Mouse (Mus musculus): Measurements from ENCODE around the gene Hectd3. TPM values are rescaled to one million over a fixed set of nuclear protein-coding genes. Genes with fewer than 3 reads are reported as not detected.

Gene Hectd3
- total RNA-seq (2022), result 10 to 100 TPM; 29.5 to 41.4 (median 34.6) TPM

DNA sequence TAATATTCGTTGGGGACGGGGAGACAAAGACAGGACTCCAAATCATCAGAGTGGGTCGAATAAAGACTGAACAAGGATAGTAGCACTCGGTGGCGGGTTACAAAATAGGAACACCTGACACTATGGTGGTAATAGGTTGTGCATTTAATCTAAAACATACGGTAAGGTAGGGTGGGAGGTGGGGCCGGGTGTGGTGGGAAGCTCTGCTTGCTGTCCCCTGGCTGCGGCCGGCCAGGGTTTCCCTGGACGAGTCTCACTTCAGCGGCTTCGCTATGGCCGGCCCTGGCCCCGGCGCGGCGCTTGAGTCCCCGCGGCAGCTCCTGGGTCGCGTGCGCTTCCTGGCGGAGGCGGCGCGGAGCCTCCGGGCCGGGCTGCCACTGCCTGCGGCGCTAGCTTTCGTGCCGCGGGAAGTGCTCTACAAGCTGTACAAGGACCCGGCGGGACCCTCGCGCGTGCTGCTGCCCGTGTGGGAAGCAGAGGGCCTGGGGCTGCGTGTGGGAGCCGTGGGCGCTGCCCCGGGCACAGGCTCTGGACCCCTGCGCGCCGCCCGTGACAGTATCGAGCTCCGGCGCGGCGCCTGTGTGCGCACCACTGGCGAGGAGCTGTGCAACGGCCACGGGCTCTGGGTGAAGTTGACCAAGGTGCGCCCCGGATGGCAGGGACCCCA lies at the start of gene Hectd3:
Gene Hectd3 (plus strand): TSS at position 187 of the 667 bp plus-strand sequence.
- DNase-seq, result no peak

DNA sequence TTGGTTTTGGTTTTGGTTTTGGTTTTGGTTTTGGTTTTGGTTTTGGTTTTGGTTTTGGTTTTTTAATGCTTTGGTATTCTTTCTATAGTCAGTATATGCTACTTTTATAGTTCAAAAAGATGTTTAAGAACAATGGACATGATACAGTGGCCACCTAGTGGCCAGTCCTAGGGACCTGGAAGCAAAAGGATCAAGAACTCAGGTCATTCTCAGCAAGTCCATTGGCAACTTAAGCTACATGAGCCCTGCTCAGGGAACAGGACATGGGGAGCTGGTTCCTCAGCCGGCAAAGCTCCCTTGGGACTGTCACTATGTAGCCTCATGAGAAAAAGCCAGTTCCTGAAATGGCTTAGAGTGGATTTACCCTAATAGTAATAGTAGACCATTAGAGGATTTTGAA lies 43.5 kb upstream of the Hectd3 start:
- no peak for DNase-seq

DNA sequence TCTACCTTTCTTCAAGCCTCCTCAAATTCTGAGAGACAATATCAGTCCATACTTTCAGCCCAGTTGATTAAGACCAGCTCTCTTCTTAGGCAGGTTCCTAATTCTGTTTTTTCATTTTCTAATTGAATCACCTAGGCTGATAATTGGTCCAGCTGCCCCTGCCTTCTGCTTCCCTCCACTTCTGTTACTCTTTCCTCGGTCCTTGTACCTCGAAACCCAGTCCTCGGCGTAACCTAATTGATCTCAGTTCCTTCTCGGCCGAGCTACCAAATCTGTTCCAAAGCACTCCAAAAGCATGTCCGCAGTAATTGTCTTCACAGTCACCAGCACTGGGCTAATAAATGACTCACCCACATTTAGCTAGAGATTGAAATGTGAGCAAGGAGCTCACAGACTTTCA lies 40.2 kb upstream of the Hectd3 start:
- no peak for DNase-seq

DNA sequence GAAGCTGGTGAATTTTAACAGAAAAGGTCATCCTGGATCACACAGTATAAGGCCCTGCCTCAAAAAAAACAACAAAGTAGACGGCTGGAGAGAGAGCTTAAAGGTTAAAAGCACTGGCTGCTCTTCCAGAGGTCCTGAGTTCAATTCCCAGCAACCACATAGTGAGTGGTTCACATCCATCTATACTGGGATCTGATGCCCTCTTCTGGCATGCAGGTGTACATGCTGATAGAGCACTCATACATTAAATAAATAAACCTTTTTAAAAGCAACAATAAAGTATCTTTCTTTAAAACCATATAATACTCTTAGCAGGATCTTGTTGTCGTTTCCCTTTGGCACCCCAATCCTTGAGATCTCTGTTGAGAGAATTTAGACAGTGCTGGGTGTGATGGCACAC lies 18.6 kb upstream of the Hectd3 start:
- DNase-seq, result no peak

DNA sequence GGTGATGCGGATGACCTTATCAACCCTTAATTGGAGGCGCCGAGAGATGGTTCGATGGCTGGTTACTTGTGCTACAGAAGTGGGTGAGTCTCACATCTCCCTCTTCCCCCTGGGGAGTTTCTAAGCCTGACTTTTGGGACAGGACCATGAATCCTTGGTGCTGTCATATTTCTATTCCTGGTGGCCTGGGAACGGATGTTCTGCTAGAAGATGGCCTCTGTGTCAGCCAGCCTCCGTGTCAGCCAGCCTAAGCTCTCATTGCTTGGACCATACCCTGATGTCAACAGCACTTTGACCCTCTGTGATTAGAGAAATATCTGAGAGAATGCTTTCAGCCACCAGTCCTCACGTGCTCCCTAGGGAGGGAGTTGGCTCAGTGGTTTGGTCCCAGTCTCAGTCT lies 9.4 kb upstream of the Hectd3 start:
- no peak for DNase-seq

DNA sequence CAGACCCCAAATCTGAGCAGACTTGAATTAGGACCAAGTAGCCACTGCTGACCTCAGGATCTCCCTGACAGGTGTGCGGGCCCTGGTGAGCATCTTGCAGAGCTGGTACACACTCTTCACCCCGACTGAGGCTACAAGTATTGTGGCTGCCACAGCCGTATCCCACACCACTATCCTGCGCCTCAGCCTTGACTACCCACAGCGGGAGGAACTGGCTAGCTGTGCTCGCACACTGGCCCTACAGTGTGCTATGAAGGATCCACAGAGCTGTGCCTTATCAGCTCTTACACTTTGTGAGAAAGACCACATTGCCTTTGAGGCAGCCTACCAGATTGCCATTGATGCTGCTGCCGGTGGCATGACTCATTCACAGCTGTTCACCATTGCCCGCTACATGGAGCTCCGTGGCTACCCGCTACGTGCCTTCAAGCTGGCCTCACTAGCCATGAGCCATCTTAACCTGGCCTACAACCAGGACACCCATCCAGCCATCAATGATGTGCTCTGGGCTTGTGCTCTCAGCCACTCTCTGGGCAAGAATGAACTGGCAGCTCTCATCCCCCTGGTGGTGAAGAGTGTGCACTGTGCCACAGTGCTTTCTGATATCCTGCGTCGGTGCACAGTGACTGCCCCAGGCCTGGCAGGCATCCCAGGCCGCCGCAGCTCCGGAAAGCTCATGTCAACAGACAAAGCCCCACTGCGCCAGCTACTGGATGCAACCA lies 8.6 kb upstream of the Hectd3 start:
- DNase-seq, result peak; percentile 76

DNA sequence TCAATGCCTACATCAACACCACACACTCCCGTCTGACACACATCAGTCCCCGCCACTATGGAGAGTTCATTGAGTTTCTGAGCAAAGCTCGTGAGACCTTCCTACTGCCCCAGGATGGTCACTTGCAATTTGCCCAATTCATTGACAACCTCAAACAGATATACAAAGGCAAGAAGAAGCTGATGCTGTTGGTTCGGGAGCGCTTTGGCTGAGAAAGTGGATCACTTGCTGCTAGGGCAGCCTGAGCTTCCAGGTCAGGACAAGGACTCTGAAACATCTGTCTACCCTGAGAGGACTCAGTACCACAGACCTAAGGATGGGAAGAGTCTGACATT lies 8.0 kb upstream of the Hectd3 start:
- no peak for DNase-seq

DNA sequence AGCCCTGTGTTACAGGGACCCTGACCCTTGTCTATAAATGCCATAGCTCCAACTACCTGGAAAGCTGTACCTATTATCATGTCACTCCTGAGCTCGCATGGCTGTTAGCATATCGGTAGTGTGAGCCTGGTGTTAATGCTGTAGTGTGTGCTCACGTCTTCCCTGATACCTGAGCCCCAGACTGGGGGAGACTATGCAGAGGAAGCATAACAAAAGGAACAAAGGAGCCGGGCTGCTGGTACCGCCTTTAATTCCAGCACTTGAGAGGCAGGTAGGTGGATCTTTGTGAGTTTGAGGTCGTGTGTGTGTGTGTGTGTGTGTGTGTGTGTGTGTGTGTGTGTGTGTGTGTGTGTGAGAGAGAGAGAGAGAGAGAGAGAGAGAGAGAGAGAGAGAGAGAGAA lies 5.4 kb upstream of the Hectd3 start:
- no peak for DNase-seq

DNA sequence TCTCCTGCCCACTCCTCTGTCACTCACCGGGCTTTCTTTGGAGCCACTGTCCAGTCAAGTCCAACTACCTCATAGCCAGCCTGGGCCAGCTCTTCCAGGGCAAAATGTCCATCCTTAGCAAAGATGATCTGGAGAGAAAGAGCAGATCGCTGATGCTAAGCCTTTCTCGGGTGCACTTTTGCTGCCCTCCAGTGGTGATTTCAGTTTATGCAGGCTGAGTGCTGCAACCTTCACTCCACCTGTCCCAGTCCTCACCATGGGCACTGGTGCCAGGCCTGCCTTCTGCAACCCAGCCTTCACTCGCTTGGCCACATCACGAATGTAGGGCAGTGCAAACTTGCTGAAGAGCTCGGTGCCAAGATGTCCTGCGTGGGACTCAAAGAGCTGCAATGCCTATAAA lies 3.8 kb upstream of the Hectd3 start:
- peak; percentile 59 for DNase-seq

DNA sequence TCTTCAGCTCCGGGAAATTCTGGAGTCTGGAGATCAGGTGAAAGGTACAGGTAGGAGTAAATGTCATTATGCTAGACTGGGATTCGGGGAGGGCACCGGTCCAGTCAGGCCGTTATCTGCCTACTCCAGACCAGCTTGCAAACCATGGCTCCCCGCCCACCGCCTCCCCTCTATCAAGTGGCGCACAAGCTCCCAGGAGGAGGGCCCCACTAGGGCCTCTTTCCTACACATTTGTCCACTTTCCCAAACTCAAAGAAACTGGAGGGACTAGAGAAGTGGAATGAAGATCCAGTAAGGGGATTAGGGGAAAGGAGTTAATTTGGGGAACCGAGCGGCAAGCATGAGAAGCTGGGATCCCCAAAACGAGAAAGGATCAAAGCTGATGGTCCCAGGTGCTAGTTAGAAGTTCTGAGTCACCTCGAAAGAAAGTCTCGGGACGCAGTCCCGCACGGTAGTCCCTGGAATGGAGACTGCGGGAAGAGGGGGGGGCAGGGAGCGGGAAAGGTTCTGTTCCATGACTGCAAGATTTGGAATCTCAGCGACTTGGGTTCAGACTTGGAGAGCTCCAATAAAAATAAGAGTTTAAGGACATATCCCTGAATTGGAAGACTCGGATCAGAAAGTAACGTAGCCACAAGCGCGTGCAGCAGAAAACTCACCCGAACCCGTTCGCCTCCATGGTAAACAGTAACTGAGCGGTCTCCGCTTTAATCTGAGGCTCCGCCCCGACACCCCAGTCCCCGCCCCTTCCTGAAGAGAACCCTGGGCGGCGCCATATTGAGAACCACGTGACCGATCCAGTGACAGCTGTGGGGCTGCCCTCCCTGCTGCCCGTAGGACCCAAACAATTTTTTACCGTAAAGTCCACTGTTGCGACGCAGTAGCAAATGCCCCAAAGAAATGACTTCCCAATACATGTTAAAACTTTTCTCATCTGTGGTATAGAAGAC lies 1.2 kb upstream of the Hectd3 start, which contains the start of gene Urod:
Gene Urod (minus strand): TSS at position 742 of the 950 bp plus-strand sequence.
- DNase-seq, result peak; percentile 93

DNA sequence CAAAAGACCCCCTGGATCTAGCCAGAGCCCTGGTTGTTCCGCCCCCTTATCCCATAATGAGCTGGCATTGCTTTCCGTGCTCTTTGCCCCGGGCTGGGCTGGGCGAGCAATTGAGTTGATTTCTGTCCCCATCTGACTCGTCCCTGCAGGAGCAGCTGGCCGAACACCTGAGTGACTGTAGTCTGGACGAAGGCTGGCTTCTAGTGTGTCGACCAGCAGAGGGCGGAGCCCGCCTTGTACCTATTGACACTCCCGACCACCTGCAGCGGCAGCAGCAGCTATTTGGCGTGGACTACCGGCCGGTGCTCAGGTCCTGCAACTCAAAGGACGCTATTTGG lies 650 bp downstream of the Hectd3 start:
- DNase-seq, result no peak

DNA sequence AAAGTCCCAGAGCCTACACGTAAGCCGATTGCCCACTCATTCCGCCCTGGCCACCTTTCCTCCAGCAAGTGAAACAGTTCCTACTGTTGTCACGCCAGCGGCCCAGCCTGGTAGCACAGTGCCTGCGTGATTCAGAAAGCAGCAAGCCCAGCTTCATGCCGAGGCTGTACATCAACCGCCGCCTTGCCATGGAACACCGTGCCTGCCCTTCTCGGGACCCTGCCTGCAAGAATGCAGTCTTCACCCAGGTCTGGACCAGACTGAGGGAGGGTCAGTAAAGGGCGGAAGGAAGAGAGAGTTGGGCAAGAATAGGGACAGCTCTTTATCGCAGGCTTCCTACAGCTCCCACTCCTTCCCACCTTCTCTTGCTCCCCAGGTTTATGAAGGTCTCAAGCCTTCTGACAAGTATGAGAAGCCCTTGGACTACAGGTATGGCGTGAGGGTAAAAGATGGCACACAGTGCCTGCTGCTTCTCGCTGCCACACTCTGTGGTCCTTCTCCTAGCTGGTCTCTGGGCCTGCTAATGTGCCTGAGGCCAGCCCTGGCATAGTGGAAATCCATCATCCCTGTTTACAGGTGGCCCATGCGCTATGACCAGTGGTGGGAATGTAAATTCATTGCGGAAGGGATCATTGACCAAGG lies 4.5 kb downstream of the Hectd3 start:
- no peak for DNase-seq

DNA sequence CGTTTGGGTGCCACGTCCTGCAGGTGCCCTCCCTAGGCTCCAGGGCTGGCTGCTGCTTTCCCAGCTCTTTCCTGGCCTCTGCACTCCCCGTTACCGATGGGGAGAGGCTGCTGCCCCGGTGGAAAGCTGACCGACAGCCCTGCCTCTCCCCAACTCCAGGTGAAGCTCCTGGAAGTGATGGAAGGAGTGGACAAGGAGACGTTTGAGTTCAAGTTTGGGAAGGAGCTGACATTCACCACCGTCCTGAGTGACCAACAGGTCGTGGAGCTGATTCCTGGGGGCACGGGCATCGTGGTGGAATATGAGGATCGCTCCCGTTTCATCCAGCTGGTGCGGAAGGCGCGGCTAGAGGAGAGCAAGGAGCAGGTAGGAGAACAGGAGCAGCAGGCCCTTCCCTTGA lies 6.8 kb downstream of the Hectd3 start:
- no peak for DNase-seq

DNA sequence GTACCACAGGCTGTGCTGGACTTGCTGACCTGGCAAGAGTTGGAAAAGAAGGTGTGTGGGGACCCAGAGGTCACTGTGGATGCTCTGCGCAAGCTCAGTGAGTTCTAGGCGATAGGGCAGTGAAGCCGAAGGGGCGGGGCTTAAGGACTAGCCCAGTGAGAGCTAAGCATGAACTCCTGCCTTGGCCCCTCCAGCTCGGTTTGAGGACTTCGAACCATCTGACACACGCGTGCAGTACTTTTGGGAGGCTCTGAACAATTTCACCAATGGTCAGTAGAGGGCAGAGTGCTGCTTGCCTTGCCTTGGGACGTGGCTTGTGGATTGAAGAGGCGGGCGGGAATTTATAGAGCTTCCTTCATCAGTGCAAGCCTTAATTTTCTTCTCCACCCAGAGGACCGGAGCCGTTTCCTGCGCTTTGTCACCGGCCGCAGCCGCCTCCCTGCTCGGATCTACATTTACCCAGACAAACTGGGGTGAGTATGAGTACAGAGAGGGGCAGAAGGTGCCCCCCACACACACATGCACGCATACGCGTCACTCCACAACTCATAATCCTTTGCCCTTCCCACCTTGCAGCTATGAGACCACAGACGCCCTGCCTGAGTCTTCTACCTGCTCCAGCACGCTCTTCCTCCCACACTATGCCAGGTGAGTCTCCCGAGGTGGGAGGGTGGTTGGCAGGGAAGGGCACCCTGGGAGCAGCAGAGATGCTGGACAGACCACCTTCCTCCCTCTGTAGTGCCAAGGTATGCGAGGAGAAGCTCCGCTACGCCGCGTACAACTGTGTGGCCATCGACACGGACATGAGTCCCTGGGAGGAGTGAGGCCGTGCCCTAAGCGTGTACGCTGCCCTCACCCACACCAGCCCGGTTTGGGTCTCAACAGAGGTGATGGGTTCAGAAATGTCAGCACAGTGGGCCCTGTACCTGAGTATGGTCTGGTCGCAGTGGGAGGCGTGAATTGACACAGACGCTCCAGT lies 7.7 kb downstream of the Hectd3 start:
- DNase-seq, result peak; percentile 49

DNA sequence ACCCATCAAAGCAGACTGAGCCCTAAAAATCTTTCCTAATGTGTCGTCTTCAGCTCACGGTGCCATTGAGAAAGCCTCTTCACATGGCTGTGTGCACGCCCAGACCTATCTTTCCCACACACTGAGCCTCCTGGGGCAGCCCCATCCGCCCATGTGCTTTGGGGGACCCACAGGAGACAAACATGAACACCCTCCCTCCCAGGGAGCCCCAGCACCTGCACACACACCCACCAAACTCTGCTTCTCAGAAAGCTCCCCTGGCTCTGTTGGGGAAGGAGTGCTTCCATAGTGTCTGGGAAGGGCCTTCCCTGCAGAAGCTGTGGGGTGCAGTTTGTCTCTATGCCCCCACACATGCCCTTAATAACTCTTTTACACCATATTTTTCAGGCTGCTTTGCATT lies 9.5 kb downstream of the Hectd3 start:
- no peak for DNase-seq

DNA sequence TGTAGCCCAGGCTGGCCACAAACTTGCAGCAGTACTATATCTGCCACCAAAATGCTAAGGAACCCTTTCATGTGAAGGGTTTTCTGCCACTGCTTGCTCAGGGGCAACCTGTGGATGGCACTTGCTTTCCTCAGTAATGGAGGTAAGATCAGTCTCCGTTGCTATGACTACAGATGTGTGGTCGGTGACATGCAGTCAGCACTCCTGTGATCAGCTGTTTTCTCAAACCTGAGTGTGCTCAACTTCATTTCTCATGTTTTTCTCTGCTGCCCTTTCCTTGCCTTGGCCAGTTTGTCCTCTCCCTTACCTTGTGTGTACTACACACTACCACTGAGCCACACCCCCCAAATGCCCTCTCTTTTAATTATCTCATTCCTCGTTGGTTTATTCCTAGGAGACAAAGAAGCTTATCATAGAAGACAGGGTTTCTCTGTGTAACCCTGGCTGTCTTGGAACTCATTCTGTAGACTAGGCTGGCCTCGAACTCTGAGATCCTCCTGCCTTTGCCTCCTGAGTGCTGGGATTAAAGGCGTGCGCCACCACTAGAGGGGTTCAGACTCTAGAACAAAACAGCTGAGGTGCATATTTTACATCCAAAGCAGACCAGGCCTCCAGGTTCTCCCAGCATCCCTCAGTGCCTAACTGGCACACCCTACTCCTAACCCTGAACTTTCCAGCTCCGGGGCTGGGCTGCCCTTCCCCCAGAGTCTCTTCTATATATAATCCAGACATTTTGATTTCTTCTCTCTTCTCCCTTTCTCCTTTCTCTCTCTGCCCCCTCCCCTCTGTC lies 10.7 kb downstream of the Hectd3 start:
- no peak for DNase-seq

DNA sequence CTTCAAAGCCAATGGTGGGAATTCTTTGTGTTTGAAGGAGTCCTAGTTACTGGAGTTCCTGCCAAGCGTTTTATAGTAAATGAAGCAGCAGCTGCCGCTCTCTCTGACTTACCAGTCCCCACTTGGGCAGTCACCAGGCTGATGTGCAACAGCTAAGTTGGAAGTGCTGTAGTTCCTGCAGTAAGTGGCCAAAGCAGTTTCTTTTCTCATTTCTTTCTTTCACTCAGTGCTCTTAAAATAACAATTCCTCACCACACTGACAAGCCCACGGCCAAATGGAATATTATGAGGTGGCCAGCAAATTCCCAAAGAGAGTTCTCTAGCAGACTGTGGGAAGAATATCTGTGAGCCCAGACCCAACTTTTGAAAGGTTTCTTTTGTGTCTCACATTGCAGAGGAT lies 11.9 kb downstream of the Hectd3 start:
- no peak for DNase-seq

DNA sequence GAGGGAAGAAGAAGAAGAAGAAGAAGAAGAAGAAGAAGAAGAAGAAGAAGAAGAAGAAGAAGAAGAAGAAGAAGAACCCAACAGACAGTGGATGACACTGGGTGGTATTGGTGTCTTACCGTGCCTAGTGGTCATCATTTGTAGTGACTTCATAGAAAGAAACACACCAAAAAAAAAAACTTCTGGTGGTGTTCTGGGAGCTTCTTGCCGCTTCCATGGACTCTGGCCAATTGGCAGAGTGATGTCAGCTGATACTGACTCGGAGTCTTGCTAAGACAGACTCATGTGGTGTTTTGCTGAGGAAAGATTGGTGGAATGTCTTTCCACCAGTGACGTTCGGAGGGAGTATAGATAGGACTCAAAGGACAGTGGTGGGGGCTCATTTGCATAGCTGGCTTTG lies 15.1 kb downstream of the Hectd3 start:
- DNase-seq, result no peak

DNA sequence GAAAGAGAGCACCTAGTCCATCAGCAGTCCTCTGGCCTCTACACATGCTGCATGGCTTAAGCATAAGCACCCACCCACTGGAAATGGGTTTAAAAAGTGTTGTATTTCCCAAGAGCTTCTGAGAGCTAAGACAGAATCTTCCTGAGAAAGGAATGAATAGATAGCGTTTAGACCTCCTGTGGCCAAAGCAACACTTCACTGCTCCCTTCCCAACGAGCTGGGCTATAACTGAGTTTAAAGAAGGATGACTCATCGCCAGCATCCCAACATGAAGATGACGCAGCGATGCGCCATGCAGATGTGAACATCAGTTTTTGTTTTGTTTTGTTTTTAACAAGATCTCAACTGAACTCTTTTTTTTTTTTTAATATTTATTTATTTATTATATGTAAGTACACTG lies 18.5 kb downstream of the Hectd3 start:
- no peak for DNase-seq

DNA sequence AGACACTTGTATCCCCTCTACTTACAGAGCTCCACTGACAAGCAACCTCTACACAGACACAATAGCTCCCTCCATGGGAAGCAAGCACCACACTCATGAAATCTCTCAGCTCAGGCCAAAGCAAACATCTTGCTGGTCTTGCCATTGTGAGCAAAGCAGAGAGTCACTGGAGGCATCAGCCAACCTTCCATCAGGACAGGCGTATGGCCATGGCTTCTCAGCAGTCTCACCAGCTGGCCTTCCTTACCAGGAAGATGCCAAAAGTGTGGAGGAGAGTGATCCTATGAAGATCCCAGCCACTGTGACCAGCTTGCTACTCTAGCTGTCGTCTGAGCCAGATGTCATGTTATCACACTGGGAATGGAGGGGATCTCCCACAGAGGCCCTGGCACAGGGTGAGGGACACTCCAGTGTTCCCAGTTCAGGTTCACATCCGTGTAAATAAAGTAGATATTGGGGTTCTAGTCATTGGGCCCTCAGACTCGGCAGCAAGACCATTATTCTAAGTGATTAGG lies 19.8 kb downstream of the Hectd3 start:
- no peak for DNase-seq

DNA sequence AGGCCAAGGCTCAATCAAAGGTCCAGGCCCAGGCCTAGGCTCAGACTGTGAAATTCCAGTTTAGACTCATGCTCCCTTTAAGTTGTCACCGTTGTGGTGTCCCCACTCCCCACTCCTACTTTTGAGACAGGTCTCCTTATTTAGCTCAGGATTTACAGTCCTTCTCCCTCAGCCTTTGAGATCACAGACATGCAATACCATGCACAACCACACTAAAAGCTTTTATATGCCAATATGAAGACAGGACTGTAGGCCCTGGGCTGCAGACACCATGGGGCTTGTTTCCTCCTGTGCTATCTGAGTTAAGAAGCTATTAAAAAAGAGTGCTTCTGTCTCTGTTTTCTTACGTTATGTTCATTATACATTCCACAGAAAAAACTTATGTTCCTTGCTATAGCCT lies 22.6 kb downstream of the Hectd3 start:
- no peak for DNase-seq
